Mouse (Mus musculus) embryo, embryonic 11 days (tissue): ENCODE measurements around the gene Rnf186.

ENCODE experiments used
- DNase-seq: peaks from one replicate; pipeline ENCODE4 v3.0.0-alpha.2; 2015

Gene Rnf186

GRCm38 (mm10) chr4:139014793-139015192, 47.9 kb downstream of the Rnf186 start:
- DNase-seq = no peak
